Mouse (Mus musculus) heart, postnatal 0 days (tissue): ENCODE results near the gene Rpl12. TPM values are rescaled to one million over a fixed set of nuclear protein-coding genes. Genes with fewer than 3 reads are reported as not detected.

Experiments used
- ATAC-seq: fragments of 200-750 bp; cut with Nextera tagmentation; 2 replicates; pipeline ENCODE4 v1.8.0; 2017; ENCODE audit warnings: low read depth, moderate number of reproducible peaks, moderate library complexity; ENCODE audit not compliant: insufficient read depth
- DNase-seq: peaks from one replicate; pipeline ENCODE4 v3.0.0-alpha.2; 2016; ENCODE audit warnings: low spot score
- H3K27ac ChIP-seq: fragments of 300-500 bp; sonication (generic); 2 replicates; pipeline ENCODE4 v1.5.1; 2014; ENCODE audit warnings: low read depth, mild to moderate bottlenecking
- H3K27me3 ChIP-seq: fragments of 300-500 bp; sonication (generic); 2 replicates; pipeline ENCODE4 v1.6.1; 2014; ENCODE audit warnings: low read length, mixed read lengths; ENCODE audit not compliant: control insufficient read depth, insufficient read depth
- H3K36me3 ChIP-seq: fragments of 300-500 bp; sonication (generic); replicated peaks from 2 replicates; pipeline ENCODE4 v1.6.1; 2014; ENCODE audit warnings: low read length, mixed read lengths; ENCODE audit not compliant: control insufficient read depth, insufficient read depth
- H3K4me1 ChIP-seq: fragments of 300-500 bp; sonication (generic); 2 replicates; pipeline ENCODE4 v1.6.1; 2014; ENCODE audit warnings: antibody characterized with exemption; ENCODE audit not compliant: control insufficient read depth, insufficient read depth
- H3K4me2 ChIP-seq: fragments of 300-500 bp; sonication (generic); 2 replicates; pipeline ENCODE4 v1.6.1; 2014; ENCODE audit warnings: low read depth, mild to moderate bottlenecking, low read length, moderate library complexity
- H3K4me3 ChIP-seq: fragments of 300-500 bp; sonication (generic); 2 replicates; pipeline ENCODE4 v1.5.1; 2014; ENCODE audit warnings: low read depth, low read length
- H3K9ac ChIP-seq: fragments of 300-500 bp; sonication (generic); replicated peaks from 2 replicates; pipeline ENCODE4 v1.6.1; 2014; ENCODE audit warnings: low read depth, low read length, mixed read lengths
- H3K9me3 ChIP-seq: fragments of 300-500 bp; sonication (generic); replicated peaks from 2 replicates; pipeline ENCODE4 v1.6.1; 2016; ENCODE audit warnings: low read length; ENCODE audit not compliant: control insufficient read depth
- CTCF ChIP-seq: IDR thresholded peaks from 2 replicates; pipeline ENCODE4 v1.5.1; 2016; ENCODE audit warnings: antibody characterized with exemption, control low read depth, low read depth
- EP300 ChIP-seq: IDR thresholded peaks from 2 replicates; pipeline ENCODE4 v1.6.1; 2016; ENCODE audit warnings: antibody characterized with exemption, low read depth
- WGBS: fragments of 180-500 bp; shearing (Covaris S2); extraction: QIAGEN DNeasy Blood & Tissue Kit; methylation state at CpG from one replicate; pipeline ENCODE4 v1.1.7; 2014; 5-methylcytosine and 5-hydroxymethylcytosine counted together
- polyA plus RNA-seq: library from polyadenylated mRNA; unstranded; fragments of >200 nt; fragmentation: Nextera tagmentation; extraction: Ambion mirVana; gene quantifications from 2 replicates; pipeline ENCODE4 v1.2.1, GENCODE M21; 2015
- total RNA-seq: library from RNA; depleted of rRNA; stranded (reverse); fragments of >200 nt; gene quantifications from 2 replicates; pipeline ENCODE4 v1.2.3, GENCODE M21; 2014; ENCODE audit warnings: low replicate concordance

Gene Rpl12
- total and polyA plus RNA-seq, 2 experiments from 2014 or later: 80.1 to 255 TPM

DNA sequence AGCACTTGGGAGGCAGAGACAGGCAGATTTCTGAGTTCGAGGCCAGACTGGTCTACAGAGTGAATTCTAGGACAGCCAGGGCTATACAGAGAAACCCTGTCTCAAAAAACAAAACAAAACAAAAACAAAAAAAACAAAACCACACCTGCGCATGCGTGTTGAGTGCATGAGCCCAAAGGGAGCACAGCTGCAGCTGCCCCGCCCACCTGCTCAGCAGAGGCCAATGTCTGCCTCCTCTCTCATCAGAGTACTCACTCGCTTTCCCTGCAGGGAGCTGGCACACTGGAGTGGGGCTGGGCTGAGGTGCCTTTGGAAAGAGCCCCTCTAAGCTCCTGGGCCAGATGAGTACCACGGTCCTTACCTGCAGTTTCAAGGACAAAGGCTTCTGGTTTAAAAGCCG, 29.6 kb upstream of the Rpl12 start:
- H3K9ac ChIP-seq: no peak overlapping the region
- no peaks in the 10 kb centered on the region for H3K4me1 ChIP-seq
- no peak overlapping the region for H3K27ac ChIP-seq
- DNase-seq (no peak), ATAC-seq (no peak)
- TF ChIP-seq EP300: no peak
- no peak for TF ChIP-seq CTCF
- H3K4me3 ChIP-seq: no peak overlapping the region
- no peaks in the 10 kb centered on the region for H3K27me3 ChIP-seq
- no peak overlapping the region for H3K4me2 ChIP-seq
- WGBS: 73% methylated on average over 7 of the region's 7 CpGs
- no peaks in the 10 kb centered on the region for H3K9me3 ChIP-seq
- H3K36me3 ChIP-seq: peaks cover 45% of the 10 kb centered on the region

DNA sequence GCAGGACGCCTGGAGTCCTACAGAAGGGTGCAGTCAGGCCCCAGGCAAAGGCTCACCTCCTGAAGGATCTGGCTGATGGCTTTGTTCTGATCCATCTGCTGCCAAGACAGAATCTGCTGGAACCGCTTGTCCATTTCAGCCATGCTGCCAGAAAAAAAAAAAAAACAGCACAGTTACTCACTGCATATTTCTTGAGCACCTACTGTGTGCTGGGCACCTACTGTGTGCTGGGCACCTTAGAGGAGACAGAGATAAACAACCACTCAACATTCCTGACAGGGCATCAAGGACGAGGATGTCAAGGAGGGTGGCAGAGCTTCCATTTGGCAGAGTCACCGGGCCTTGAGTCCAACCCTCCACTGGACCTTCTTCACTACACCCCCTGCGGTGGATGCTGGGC, 22.6 kb upstream of the Rpl12 start:
- TF ChIP-seq CTCF (no peak), EP300 (no peak)
- no peaks in the 10 kb centered on the region for H3K4me1 ChIP-seq
- ATAC-seq (no peak), DNase-seq (no peak)
- no peak overlapping the region for H3K9ac ChIP-seq
- H3K4me2 ChIP-seq: no peak overlapping the region
- no peak overlapping the region for H3K4me3 ChIP-seq
- 80% methylated on average over 5 of the region's 5 CpGs for WGBS
- H3K27me3 ChIP-seq: no peaks in the 10 kb centered on the region
- H3K36me3 ChIP-seq: peaks cover 76% of the 10 kb centered on the region
- no peak overlapping the region for H3K27ac ChIP-seq
- no peaks in the 10 kb centered on the region for H3K9me3 ChIP-seq

DNA sequence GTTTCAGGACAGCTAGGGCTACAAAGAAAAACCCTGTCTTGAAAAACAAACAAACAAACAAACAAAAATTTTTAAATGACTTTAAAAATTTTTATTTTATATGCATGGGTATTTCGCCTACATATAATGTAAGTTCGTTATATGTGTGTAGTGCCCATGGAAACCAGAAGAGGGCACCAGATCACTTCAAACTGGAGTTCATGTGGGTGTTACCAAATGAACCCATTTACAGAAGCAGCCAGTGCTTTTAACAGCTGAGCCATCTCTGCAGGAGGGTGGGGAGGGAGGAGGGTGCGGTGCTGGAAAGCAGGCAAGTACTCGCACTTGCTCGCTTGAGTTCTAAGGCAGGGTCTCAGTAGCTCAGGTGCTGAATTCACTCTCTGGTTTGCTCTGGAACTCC, 21.9 kb upstream of the Rpl12 start:
- Histone ChIP-seq H3K27me3 (no peaks in the 10 kb centered on the region), H3K4me3 (no peak overlapping the region), H3K27ac (no peak overlapping the region), H3K9me3 (no peaks in the 10 kb centered on the region), H3K4me2 (no peak overlapping the region), H3K9ac (no peak overlapping the region), H3K4me1 (no peaks in the 10 kb centered on the region), H3K36me3 (peaks cover 80% of the 10 kb centered on the region)
- ATAC-seq: no peak
- no peak for TF ChIP-seq EP300
- peak; percentile 46 for TF ChIP-seq CTCF
- 79% methylated on average over 5 of the region's 5 CpGs for WGBS
- DNase-seq: no peak

DNA sequence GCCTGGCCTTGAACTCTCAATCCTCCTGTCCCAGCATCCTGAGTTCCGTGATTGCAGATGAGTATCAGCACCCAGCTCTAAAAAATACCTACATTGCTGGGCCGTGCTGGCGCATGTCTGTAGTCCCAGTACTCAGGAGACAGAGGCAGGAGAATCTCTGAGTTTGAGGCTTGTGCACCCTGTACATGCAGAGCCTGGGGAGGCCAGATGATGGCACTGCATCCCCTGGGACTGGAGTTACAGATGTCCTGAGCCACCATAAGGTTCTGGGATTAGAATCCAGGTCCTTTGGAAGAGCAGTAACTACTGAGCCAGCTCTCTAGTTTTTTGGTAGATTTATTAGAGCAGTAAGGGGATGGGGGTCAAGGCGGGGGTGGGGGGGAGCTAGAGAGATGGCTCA, 20.9 kb upstream of the Rpl12 start:
- no peak overlapping the region for H3K9ac ChIP-seq
- H3K27ac ChIP-seq: no peak overlapping the region
- no peak overlapping the region for H3K4me3 ChIP-seq
- H3K4me1 ChIP-seq: no peaks in the 10 kb centered on the region
- no peak for ATAC-seq
- no peak for DNase-seq
- no peak for TF ChIP-seq EP300
- no peak for TF ChIP-seq CTCF
- 96% methylated on average over 4 of the region's 4 CpGs for WGBS
- no peaks in the 10 kb centered on the region for H3K9me3 ChIP-seq
- H3K36me3 ChIP-seq: peaks cover 80% of the 10 kb centered on the region
- no peaks in the 10 kb centered on the region for H3K27me3 ChIP-seq
- no peak overlapping the region for H3K4me2 ChIP-seq

DNA sequence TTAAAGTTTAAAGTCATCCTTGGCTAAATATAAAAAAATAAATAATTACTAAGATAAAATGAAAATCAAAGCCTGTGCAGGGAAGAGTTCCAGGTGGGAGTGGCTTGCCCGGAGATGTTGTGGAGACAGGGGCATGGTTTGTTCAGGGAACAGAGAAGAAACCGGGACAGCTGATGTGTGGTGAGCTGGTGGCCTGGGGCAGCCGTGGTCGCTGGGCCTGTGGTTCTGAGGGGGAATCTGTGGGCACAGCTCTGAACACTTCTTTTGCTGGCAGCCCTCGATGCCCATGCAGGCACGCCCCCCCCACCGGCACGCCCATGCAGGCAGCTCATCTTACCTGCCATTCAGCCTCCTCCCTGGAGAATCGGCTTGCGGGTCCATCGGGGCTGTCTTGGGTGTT, 13.9 kb upstream of the Rpl12 start:
- Histone ChIP-seq H3K27me3 (no peaks in the 10 kb centered on the region), H3K4me1 (no peaks in the 10 kb centered on the region), H3K27ac (no peak overlapping the region), H3K9ac (no peak overlapping the region), H3K9me3 (no peaks in the 10 kb centered on the region), H3K36me3 (peaks cover 59% of the 10 kb centered on the region), H3K4me2 (no peak overlapping the region), H3K4me3 (no peak overlapping the region)
- ATAC-seq (no peak), DNase-seq (no peak)
- WGBS: 85% methylated on average over 11 of the region's 11 CpGs
- no peak for TF ChIP-seq EP300

DNA sequence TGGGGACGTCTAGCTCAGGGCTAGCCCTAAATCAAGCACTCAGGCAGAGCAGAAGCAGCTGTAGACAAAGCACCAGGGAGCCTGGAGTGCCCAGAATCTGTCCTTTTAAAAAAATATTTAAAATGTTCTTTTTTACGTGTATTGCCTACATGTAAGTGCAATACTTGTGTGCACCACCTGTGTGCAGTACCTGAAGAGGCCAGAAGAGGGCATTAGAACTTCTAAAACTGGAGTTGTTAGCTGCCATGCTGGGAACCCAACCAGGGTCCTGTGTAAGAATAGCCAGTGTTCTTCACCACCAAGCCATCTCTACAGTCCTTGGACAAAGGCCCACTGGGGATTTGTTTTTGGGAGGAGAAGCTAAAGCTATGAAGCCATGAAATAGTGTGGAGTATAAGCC, 6.8 kb upstream of the Rpl12 start:
- Histone ChIP-seq H3K27ac (no peak overlapping the region), H3K9me3 (no peaks in the 10 kb centered on the region), H3K36me3 (peaks cover 45% of the 10 kb centered on the region), H3K4me1 (no peaks in the 10 kb centered on the region), H3K9ac (no peak overlapping the region), H3K4me3 (no peak overlapping the region), H3K4me2 (no peak overlapping the region), H3K27me3 (no peaks in the 10 kb centered on the region)
- DNase-seq: no peak
- no peak for ATAC-seq
- TF ChIP-seq CTCF (no peak), EP300 (no peak)
- WGBS: 87% methylated on average over 2 of the region's 2 CpGs
